Mouse (Mus musculus): ENCODE measurements around the gene Gm7735. TPM values are rescaled to one million over a fixed set of nuclear protein-coding genes. Genes with fewer than 3 reads are reported as not detected.

The Gm7735 gene
- polyA plus RNA-seq, 1 experiment: not detected

DNA sequence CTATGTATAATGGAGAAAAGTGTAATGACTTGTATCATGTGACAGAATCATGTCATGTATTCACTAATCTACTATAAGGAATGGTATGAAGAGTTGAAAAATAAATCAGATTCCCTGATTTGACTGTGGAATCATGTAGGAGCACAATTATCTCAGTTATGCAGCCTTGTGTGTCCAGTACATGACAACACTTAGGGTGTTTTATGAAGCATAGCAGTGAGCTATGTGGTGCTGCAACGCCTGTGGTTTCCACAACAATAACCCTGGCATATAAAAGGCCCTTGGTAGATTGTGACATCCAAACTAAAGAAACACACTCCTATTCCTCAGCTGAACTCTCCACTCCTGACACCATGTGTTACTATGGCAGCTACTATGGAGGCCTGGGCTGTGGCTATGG lies 36.3 kb downstream of the Gm7735 start, which contains the start of gene Krtap20-2:
TSS of gene Krtap20-2 (plus strand) at position 301 of the 400 bp plus-strand sequence.
- no peak within 1 kb of the TSS for H3ac ChIP-seq (ENCODE audit: control insufficient read depth, insufficient read length, low read depth)

More for the DNA sequence above, 36.3 kb downstream of the Gm7735 start, which contains the start of gene Krtap20-2:
- H3K79me3 ChIP-seq (ENCODE audit: low read depth): no peaks in the 10 kb centered on the region
- no peak within 1 kb of the TSS for H3K4me3 ChIP-seq (ENCODE audit: insufficient read depth, poor library complexity, severe bottlenecking)
- no peaks in the 10 kb centered on the region for H3K79me2 ChIP-seq (ENCODE audit: control insufficient read depth, insufficient read depth)
- no peak for TF ChIP-seq USF1 (IDR thresholded peaks at IDR 0.05; ENCODE audit: low read depth)
- no peak for TF ChIP-seq FOSL1 (IDR thresholded peaks at IDR 0.05; ENCODE audit: insufficient read depth, low read length, poor library complexity, severe bottlenecking)
- no peak for TF ChIP-seq CEBPB (IDR thresholded peaks at IDR 0.05; ENCODE audit: low read depth)
- TF ChIP-seq MYOG (IDR thresholded peaks at IDR 0.05; ENCODE audit: control insufficient read depth, extremely low read depth, insufficient read length): no peak
- TF ChIP-seq CTCF (IDR thresholded peaks at IDR 0.05; ENCODE audit: control insufficient read depth, insufficient read depth, insufficient read length): no peak
- no peak for TF ChIP-seq MAX (IDR thresholded peaks at IDR 0.05)
- no peak for TF ChIP-seq MYOD1 (IDR thresholded peaks at IDR 0.05; ENCODE audit: control insufficient read depth, insufficient read length, low read depth)
- H3K36me3 ChIP-seq (ENCODE audit: control insufficient read depth, insufficient read depth): no peaks in the 10 kb centered on the region
- H3K27me3 ChIP-seq (ENCODE audit: control insufficient read depth, insufficient read depth, insufficient read length): no peaks in the 10 kb centered on the region

Other genes with a start within 250 kb of the Gm7735 start
- not detected for gene Krtap19-9b, start 237.2 kb upstream of the Gm7735 start, polyA plus RNA-seq (2012; fragmentation: generic; extraction: Trizol)
- not detected for gene Krtap16-3, start 206.6 kb upstream of the Gm7735 start, polyA plus RNA-seq (2012; fragmentation: generic; extraction: Trizol)
- not detected for gene Krtap22-2, start 158.7 kb upstream of the Gm7735 start, polyA plus RNA-seq (2012; fragmentation: generic; extraction: Trizol)
- not detected for gene Gm10229, start 154.2 kb upstream of the Gm7735 start, polyA plus RNA-seq (2012; fragmentation: generic; extraction: Trizol)
- not detected for gene Krtap6-1, start 137.8 kb upstream of the Gm7735 start, polyA plus RNA-seq (2012; fragmentation: generic; extraction: Trizol)
- gene Gm10228, start 128.0 kb upstream of the Gm7735 start, polyA plus RNA-seq (2012; fragmentation: generic; extraction: Trizol): not detected
- not detected for gene Krtap6-5, start 121.6 kb upstream of the Gm7735 start, polyA plus RNA-seq (2012; fragmentation: generic; extraction: Trizol)
- not detected for gene 1110025L11Rik, start 105.5 kb upstream of the Gm7735 start, polyA plus RNA-seq (2012; fragmentation: generic; extraction: Trizol)
- gene Krtap6-3, start 85.5 kb upstream of the Gm7735 start, polyA plus RNA-seq (2012; fragmentation: generic; extraction: Trizol): not detected
- gene Gm6358, start 28.6 kb upstream of the Gm7735 start, polyA plus RNA-seq (2012; fragmentation: generic; extraction: Trizol): not detected
- gene Gm10061, start 18.4 kb upstream of the Gm7735 start, polyA plus RNA-seq (2012; fragmentation: generic; extraction: Trizol): not detected
- not detected for gene Gm9789, start 11.5 kb upstream of the Gm7735 start, polyA plus RNA-seq (2012; fragmentation: generic; extraction: Trizol)
- not detected for gene 1110057P08Rik, start 5.2 kb downstream of the Gm7735 start, polyA plus RNA-seq (2012; fragmentation: generic; extraction: Trizol)
- gene Krtap20-2, start 36.4 kb downstream of the Gm7735 start, polyA plus RNA-seq (2012; fragmentation: generic; extraction: Trizol): not detected
- not detected for gene Krtap21-1, start 234.4 kb downstream of the Gm7735 start, polyA plus RNA-seq (2012; fragmentation: generic; extraction: Trizol)

Measured in C2C12 (cell line).